Mouse (Mus musculus) spleen, embryonic (tissue): ENCODE results near the gene Sap30l.

Experiments
- CTCF ChIA-PET: fragments of 350-600 bp; sonication (Branson Sonifier 250); formaldehyde crosslinking; loops from one replicate; lab custom pipeline; 2022; lab: Charles Lee

The Sap30l gene

DNA sequence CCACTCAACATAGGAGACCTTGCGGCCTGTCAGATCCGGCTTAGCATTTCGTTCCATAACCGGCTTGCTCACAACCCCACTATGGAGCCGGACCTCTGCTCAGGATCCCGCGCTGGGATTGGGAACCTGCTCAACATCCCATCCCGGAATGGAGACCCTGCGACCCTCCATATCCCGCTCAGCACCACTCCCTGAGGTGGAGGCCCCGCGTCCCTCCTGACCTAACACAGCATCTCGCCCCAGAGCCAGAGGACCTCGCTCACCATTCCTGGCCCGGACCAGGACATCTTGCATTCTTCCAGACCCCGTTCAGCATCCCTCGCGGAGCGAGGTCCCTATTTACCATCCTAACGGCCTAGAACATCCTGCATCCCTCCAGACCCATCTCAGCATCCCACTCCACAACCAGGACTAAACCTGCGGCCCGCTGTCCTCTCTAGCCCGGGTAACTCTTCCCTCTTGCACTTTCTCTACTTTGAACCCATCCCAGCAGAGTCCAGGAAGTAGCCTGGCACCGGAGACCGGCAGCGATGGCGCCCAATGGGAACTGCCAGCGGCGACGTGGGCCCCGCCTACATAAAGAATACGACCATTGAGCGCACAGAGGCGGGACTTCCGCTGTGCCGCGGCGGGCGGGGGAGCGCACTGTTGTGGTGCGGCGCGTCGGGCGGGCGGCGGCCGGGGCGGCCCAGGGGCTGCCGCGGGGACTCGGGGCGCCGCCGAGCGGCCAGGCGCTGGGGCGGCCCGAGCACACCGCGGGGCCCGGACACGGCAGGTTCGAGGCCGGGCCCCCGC, at the start of gene Sap30l:
Gene Sap30l, plus strand, starts transcription at position 667 of the 795 bp plus-strand sequence.
- CTCF ChIA-PET: no interaction called here

DNA sequence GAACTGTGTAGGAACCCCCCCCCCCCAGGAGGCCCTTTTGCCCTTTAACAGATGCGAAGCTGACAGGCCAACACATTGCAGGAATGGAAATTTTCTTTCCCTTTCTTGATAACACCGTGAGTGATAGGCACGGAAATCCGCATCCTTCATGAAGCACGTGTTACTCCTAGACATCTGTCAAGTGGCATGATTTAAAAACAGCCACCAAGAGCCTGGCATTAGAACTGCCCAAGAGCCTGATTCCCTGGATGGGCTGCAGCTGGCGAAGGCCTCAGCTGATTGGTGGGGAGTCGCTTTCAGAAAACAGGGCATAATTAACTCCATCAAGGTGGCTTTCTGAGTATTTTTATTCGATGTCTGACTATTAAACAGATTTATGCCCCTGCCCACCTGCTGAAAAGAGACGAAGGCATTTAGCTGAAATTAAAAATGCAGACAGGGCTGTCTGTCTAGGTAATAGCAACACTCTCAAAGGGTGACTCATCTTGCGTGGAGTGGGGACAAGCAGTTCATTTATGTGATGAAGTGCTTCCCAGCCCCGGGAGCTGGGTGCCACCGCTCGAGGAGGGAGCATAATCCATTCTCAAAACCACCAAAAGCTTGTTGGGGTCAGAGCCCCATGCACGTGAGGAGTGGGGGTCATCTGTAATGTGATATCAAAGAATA, 47.8 kb upstream of the Sap30l start:
- CTCF ChIA-PET: no interaction called here

DNA sequence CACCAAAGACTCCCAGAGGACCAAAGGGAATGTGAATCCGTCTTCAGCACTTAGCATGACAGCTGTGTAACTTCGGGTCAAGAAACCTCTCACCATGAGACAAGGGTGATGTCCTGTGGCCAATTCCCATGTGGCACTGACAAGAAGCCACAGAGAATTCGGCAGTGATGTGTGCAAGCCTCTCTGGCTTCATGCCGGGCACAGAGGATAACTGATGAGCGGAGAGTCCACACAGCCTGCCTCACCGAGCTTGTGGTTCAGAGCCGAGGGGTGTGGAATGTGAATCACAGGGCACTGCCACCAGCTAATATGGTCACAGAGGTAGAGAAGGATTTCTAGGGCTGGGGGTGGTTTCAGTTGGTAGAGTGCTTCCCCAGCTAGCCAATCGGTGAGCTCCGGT, 42.8 kb upstream of the Sap30l start:
- CTCF ChIA-PET: no interaction called here

DNA sequence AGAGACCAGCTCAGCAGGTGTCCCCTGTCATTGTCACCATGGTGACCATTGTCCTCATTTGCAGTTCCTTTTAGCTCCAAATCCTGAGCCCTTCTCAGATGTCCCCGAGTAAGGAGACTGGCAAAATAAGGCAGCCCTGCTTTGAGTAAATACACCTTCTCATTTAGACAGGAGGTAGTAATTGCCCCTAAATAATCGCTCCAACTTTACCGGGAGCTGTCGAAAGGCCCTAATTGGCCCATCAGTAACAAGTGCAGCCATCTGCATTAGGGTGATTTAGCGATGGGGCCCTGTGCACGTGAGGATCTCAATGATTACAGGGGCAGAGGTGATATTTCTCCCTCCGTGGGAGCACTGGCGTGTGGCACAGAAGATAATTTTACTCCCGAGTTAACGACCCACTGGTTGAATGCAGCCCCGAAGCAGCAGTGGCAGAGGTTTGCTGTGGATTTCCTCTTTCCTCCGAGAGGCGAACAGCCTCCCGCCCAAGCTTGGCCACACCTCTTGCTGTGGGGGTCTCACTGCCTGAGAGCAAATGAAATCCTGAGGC, 40.9 kb upstream of the Sap30l start:
- CTCF ChIA-PET: no interaction called here

DNA sequence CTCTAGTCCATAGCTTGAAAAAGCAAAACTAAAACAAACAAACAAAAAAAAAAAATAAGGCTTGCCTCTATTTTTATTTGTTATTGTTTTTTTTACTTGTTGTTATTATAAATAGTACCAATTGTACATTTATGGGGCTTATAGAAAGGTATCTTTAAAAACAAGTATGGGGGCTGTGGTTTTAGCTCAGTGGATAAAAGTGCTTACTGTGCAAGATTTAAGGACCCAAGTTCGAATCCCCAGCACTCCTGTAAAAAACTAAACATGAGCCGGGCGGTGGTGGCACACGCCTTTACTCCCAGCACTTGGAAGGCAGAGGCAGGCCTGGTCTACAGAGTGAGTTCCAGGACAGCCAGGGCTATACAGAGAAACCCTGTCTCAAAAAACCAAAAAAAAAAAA, 40.1 kb upstream of the Sap30l start:
- CTCF ChIA-PET: no interaction called here

DNA sequence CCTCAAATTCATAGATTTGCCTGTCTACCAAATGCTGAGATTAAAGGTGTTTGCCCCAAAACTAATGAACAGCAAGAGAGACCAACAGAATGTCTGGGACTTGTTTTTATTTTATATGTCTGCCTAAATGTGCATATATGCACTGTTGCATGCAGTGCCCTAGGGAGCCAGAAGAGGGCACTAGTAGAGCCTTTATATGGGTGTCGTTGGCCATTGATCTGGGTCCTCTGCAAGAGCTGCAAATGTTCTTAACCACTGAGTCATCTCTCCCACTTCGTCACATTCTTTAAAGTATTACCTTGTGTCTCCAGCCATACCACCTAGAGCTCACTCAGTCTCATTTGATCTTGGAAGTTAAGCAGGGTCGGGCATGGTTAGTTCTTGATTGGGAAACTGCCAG, 37.3 kb upstream of the Sap30l start:
- CTCF ChIA-PET: no interaction called here

DNA sequence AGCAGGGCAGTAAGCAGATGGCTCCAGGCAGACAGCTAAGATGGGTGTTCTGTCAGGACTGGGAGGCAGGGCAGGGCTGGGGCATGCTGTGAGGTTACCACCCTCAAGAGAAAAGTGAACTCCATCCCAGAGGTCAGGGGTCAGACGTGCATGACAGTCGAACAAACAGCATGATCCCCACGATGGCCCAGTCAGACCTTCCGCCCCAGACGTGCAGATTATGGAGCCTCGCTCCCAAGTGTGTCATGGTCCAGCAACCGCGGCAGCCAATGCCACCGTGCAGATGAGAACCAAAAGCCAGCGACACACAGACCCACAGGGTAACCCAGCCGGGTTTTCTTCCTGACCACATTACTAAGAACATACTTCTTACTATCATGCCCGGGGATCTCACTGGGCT, 34.8 kb upstream of the Sap30l start:
- CTCF ChIA-PET: no interaction called here

DNA sequence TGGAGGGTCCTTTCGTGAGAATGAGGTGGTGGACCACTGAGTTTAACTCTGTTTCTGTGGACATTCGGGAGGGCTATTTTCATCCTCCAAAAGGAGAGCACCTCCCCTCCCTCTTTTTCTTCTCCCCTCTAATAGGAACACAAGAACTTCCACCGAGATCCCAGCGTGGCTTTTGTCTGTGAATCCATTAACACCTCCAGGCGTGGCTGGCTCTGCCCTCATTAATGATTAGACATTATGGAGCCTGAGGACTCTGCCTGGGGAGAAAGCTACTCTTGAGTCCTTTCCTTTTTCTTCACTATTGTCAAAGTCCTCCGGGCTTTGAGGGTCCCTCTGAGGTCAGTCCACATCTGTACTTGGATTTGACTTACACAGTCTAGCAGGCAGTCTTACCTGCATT, 34.3 kb upstream of the Sap30l start:
- CTCF ChIA-PET: no interaction called here

DNA sequence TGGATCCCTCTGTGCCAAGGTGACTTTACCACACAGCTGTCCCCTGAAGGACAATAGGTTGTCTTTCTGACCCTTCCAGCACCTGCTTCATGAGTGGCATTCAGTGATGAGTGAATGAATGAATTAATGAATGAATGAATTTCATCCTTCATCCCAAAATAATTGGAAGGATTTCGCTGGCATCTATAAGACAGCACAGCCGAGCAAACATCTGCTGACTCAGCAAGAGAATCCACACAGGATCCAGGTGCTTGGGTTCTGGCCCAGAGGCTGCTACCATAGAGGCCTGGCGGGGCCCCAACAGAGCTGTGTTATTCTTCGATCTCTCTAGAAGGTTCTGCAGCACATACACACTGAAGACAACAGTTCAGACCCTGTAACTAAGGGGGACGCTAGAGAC, 30.7 kb upstream of the Sap30l start:
- CTCF ChIA-PET: no interaction called here

DNA sequence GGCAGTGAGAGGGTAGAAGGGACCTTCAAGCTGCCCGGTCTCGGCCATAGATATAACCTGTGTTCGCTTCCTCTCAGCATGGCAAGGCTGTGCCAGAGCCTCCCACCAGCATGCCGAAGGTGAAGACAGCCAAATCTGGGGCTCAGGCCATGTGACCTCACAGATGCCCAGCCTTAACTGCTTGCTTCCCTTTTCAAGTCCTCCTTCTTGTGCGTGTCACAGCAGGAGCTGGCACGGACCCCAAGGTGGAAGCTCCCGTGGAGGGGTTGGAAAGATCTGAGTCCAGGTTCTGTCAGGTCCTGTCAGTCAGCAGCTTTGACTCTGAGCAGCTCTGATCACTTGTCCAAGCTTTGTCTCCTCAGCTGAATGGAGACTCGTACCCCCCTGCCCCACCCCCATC, 29.8 kb upstream of the Sap30l start:
- CTCF ChIA-PET: no interaction called here

DNA sequence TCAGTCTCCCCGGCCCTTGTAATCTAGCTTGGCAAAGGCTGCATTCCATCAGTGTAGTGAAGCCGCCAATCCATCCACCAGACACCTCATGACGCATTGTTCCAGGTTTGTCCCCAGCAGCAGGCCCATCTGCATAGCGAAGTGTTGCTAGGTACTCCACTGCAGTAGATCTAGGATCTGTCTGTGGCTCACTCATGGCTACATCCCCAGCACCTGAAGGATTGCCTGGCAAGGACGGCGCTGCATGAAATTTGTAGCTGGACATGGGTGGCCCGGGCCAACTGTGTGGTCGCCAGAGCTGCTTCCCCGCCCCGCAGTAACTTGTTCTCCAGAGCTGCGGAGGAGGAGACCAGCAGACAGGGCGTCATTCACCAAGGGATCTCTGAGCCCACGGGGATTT, 28.0 kb upstream of the Sap30l start:
- CTCF ChIA-PET: no interaction called here

DNA sequence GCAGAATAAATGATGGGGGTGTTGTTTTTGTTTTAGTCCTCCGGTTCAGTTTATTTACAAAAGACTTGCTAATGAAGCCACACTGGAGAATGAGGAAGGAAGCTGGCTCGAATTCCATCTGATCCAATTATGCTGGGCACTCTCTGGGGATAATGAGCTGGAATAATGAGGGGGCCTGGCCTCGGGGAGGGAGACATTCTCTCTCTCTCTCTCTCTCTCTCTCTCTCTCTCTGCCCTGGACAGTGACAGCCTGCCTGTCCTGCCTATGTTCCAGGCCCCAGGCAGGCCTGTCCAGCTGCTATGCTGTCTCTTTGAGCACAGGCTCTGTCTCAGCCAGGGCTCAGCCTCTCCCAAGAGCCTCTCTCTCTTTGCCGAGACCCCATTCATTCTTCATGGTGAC, 27.5 kb upstream of the Sap30l start:
- CTCF ChIA-PET: no interaction called here

DNA sequence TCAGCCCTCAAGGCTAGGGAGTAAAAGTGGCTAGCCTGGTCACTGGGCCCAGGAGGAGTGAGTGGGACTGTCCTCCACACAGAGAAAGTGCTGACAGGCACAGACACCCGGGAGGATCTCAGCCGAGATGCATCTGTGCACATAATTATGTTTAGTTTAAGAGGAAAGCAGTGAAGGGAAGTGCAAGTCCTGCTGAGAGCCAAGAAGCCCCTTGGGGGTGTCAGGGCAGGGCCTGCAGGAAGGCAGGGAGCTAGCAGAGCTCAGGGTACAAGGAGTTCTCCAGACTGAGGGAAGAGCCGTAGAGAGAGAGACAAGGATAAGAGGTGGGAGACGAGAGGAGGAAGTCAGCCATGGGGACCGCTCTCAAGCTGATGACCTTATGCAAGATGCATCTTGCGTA, 25.6 kb upstream of the Sap30l start:
- CTCF ChIA-PET: no interaction called here

DNA sequence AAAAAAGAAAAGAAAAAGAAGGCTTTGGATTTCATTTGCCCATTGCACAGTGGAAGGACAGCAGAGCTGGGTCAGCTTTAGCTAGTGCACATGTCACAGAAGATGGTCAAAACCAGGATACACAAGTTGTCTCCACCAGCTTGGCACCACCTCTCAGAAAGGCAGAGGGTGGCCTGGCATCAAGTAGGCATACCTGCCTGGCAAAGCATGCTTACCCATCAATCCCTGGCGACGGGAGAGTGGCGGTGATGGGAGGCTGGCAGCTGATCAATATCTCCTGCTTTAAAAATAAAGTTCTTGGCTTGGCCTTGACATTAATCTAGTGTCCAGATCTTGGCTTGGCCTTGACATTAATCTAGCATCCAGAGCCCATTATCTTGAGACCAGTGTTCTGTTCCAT, 24.9 kb upstream of the Sap30l start:
- CTCF ChIA-PET: no interaction called here

DNA sequence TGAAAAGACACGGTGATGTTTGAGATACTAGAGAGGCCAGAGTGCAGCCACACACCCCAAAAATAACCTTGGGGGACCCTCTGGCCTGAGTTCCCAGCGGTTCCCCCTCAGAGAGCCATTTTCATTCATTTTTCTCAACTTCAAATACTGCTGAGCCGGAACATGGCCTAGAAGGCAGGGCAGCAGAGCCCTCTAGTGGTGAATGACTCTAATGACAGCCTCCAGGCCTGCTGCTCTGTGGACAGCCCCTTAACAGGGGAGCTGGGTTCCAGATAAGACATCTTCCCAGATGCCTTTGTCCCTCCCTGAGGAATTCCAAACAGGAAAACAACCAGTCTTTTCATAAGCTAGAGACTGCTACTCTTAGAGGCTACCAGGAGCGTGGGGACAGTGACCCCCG, 23.1 kb upstream of the Sap30l start:
- CTCF ChIA-PET: interaction anchor here (0.6 to 1.3 kb wide), 7 partner anchors 16 to 495 kb away, joined by 3 to 12 read pairs (median 3); no protein-coding TSS in a partner anchor

DNA sequence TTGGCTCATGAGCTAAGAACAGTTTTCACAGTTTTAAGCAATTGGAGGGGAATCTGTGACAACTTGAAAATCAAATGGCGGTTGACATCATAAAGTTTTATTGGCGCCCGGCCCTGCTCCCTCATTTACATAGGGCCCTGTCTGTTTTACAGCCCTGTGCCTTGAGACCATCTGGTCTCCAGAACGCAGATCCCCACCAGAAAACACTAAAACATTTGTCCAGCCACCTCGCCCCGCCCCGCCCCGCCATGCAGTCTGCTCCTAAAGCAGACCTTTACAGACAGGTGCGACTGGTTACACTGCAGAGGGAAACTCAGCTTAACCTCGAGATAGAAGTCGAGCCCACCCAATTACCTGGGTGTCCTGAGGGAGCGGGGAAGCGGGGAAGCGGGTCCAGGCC, 21.6 kb upstream of the Sap30l start:
- CTCF ChIA-PET: interaction anchor here (1.2 kb wide), 1 partner anchor 15 kb away, joined by 7 read pairs; no protein-coding TSS in a partner anchor

DNA sequence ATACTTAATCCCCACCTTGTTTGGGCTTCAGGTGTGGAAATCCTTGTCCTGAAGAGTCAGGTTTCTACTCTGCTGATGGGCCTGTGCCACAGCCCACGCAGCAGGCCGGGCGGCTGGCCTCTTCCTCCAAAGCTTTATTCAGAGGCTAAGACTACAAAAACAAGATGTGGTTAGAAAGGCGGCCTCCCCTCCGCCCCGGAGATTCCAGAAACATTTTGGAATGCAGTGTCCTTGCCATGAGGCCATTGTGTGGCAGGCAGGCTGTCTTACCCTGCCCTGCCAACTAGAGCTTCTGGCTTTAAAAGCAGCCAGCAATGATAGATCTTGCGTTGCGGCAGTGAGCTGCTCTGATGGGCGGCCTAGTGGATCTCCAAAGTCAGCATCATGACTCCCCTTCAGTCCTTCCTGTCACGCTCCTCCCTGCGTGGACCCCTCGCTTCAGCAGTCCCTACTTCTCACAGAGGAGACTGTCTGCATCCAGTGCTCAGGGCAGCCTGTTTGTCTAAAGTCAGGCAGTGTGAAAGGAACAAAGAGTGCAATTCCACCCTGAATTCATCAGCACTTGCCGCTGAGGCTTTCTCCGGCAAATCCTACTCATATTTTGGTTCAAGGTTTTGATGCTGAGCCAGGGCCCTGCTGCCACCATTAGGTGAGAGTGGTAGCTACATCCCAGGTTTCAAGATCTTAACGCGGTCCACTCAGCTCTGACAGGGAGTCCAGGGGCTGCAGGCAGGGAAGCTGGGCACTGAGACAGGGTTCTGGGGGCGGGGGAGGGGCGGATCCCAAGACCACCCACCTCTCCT, 14.6 kb upstream of the Sap30l start:
- CTCF ChIA-PET: no interaction called here

DNA sequence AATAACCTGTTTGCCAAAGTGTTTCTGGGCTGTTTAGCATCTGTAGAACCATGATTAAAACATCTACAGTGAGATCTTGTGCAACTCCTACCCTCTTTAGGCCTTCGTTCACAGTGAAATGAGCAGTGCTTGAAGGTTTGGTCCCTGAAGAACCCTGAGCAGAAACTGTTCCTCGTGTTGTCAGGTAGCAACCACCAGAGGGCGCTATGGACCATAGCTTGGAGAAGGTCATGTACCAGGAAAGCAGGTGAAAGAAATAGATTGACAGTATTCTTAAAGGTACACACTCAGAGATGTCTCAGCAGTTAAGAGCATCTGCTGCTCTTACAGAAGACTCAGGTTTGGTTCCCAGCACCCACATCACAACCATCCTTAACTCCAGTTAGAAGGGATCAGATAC, 13.5 kb upstream of the Sap30l start:
- CTCF ChIA-PET: interaction anchor here (0.8 kb wide), 1 partner anchor 161 kb away, joined by 8 read pairs; no protein-coding TSS in a partner anchor

DNA sequence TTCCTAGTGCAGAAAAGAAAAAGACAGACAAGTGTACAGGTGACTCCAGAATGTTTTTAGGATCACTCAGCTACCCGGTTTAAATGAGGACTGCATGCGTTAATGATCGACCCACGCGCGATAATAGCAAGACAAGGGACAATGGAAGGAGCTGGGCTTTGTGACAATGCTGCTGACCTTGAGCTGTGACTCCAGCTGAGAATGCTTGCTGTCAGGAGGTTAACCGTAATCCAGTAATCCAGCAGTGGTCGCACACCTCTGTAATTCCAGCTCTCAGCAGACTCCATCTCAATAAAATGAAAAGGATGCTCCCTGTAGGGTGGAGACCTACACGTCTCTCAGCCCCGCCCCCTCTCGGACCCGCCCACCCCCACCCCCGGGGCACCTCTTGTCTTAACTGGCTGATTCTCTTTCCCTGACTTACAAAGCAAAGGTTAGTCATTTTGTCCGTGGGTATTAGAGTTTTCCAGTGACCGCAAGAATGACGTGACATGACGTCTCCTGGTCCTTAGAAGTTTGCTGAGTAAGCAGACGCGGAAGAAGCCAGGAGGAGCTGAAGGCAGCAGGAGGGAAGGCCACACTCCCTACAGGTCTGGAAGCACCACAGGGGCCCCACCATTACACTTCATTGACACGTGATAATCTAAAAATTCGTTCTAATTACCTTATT, 10.4 kb upstream of the Sap30l start:
- CTCF ChIA-PET: no interaction called here

DNA sequence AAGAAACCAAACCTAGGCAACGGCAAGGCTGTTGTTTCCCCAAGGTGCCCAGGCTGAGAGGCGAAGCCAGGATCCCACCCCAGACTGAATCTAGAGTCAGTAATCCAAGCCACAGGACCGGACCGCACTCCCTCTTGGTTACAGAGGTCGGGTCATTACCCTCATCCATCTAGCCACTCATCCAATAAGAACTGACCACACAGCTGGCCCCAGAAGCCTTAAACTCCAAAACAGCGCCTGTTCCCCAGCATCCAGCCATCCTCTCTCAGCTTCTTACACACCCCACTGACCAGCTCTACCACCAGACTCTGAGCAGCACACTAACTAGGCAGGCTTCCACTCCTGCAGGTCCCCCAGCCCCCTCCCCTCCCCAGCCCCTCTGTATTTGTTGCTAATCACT, 6.4 kb upstream of the Sap30l start:
- CTCF ChIA-PET: interaction anchor here (1.6 kb wide), 1 partner anchor 16 kb away, joined by 7 read pairs; no protein-coding TSS in a partner anchor

DNA sequence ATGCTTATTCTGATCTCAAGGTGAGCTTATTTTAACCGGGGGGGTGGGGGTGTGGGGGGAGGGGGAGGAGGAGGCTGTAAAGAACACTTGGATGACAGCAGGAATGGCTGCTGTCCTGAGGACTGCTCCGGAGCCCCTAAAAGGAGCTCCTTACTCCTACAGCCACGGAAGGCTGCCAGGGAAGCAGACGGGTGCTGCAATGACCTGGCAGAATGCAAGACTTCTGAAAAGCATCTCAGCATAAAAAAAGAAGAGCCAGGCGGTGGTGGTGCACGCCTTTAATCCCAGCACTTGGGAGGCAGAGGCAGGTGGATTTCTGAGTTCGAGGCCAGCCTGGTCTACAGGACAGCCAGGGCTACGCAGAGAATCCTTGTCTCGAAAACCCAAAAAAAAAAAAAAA, 3.6 kb upstream of the Sap30l start:
- CTCF ChIA-PET: no interaction called here
